In the genomic region with DNA sequence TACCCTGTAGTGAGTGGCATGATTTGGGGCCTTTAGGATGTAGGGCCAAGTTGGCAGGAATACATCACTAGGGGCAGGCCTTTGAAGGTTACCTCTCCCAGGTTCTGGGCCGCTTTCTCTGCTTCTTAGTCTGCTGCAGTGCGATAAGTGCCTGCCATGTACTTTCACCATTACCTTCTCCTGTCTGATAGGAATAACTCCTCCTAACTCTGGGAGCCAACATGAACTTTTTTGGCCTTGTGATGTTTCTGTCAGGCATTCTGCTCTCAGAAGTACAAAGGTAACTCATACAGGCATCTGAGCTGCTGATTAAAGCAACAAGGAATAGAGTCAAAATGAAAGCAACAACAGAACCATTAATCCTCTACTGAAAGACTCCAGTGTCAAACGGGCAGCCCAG, we compare ENCODE assay signal across 35 mouse cellular contexts.
"Had no signal": no experiment of that assay in that cellular context is flagged by ENCODE, and none has a peak within 500 bp of the region (broad histone marks: within the 10 kb centered on the region; RNA-seq: fewer than 3 reads in every experiment).

No protein-coding gene starts in this region.

- H3K4me3 ChIP-seq: heart, embryonic 10.5 days; heart, embryonic 12.5 days; heart, embryonic 13.5 days; heart, embryonic 15.5 days; hindbrain, embryonic 10.5 days; hindbrain, embryonic 12.5 days; hindbrain, embryonic 13.5 days; hindbrain, embryonic 15.5 days; intestine, embryonic 15.5 days; kidney, embryonic 15.5 days; layer of hippocampus, adult 2 months had no signal

- H3K27me3 ChIP-seq: heart, embryonic 12.5 days; heart, embryonic 13.5 days; heart, embryonic 15.5 days; hindbrain, embryonic 12.5 days; hindbrain, embryonic 13.5 days; hindbrain, embryonic 15.5 days; intestine, embryonic 15.5 days; kidney, embryonic 15.5 days had no signal

- ATAC-seq: hindbrain, embryonic 16.5 days; hindbrain, postnatal 0 days; inflammation-experienced regulatory T-cells, adult 6 months; intestine, embryonic 15.5 days; intestine, embryonic 16.5 days; intestine, postnatal 0 days had no signal

- H3K36me3 ChIP-seq: heart, embryonic 10.5 days; heart, embryonic 12.5 days; heart, embryonic 13.5 days; heart, embryonic 15.5 days; hindbrain, embryonic 10.5 days; hindbrain, embryonic 12.5 days; hindbrain, embryonic 13.5 days; hindbrain, embryonic 15.5 days; intestine, embryonic 15.5 days; kidney, embryonic 15.5 days had no signal

- DNase-seq: heart, postnatal 10 days; heart, postnatal 14 days; heart, postnatal 36 days; heart, postnatal 4 days; kidney, adult 11 months; kidney, adult 18-20 months; kidney, adult 2 months; kidney, adult 8-10 months; kidney, adult 9 months; kidney, postnatal 10 days; kidney, postnatal 14 days; kidney, postnatal 25 days; kidney, postnatal 36 days; kidney, postnatal 4 days; layer of hippocampus, adult 9-11 months; layer of hippocampus, postnatal 36 days had no signal

- H3K9me3 ChIP-seq: heart, embryonic 10.5 days; heart, embryonic 12.5 days; heart, embryonic 13.5 days; heart, embryonic 15.5 days; hindbrain, embryonic 10.5 days; hindbrain, embryonic 12.5 days; hindbrain, embryonic 13.5 days; hindbrain, embryonic 15.5 days; intestine, embryonic 15.5 days; kidney, embryonic 15.5 days had no signal

- H3K27ac ChIP-seq: heart, embryonic 10.5 days; heart, embryonic 13.5 days; heart, embryonic 15.5 days; hindbrain, embryonic 10.5 days; hindbrain, embryonic 12.5 days; hindbrain, embryonic 13.5 days; hindbrain, embryonic 14.5 days; hindbrain, embryonic 15.5 days; hindbrain, postnatal 0 days; intestine, embryonic 15.5 days; kidney, embryonic 15.5 days; kidney, postnatal 0 days; layer of hippocampus, adult 2 months had no signal

- H3K4me2 ChIP-seq: heart, embryonic 11.5 days; heart, embryonic 12.5 days; heart, embryonic 13.5 days; heart, embryonic 15.5 days; hindbrain, embryonic 12.5 days; hindbrain, embryonic 13.5 days; hindbrain, embryonic 14.5 days; hindbrain, embryonic 15.5 days; intestine, embryonic 15.5 days; kidney, embryonic 15.5 days had no signal

- H3K9ac ChIP-seq: heart, embryonic 12.5 days; heart, embryonic 13.5 days; heart, embryonic 15.5 days; hindbrain, embryonic 12.5 days; hindbrain, embryonic 13.5 days; hindbrain, embryonic 14.5 days; hindbrain, embryonic 15.5 days; intestine, embryonic 15.5 days; kidney, embryonic 15.5 days had no signal

- H3K4me1 ChIP-seq: heart, embryonic 10.5 days; heart, embryonic 12.5 days; heart, embryonic 13.5 days; heart, embryonic 15.5 days; hindbrain, embryonic 10.5 days; hindbrain, embryonic 12.5 days; hindbrain, embryonic 13.5 days; hindbrain, embryonic 15.5 days; intestine, embryonic 15.5 days; kidney, embryonic 15.5 days had no signal
